9 mouse cellular contexts compared by ENCODE assay signal in the genomic region with DNA sequence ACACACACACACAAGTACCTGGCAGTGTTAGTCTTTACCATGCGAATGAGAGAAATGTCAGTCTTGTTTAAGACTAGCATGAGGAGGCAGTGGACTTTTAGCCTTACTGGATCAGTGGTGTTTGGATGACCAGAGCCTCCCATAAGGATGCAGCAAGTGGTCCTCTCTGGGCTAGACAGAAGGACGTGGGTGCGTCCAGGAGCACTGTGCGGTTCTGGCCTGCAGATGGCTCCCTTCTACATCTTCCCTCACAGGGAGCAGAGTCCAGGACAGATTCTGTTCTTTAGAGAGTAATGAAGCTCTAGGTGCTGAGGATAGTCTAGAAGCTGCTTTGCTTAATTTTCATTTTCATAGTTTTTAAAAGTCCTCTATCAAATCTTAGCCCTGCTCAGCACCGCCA.
DNase-seq lines count a peak whose midpoint lies in the region; ATAC-seq and TF ChIP-seq lines count a peak whose summit lies in the region.
"Had no signal": no experiment of that assay in that cellular context is flagged by ENCODE, and none has a peak within 500 bp of the region (broad histone marks: within the 10 kb centered on the region; RNA-seq: fewer than 3 reads in every experiment).

No protein-coding gene starts in this region.

- peak; percentile 59 for TF ChIP-seq CTCF in lung, postnatal 0 days (IDR thresholded peaks at IDR 0.05)

- ATAC-seq in hindbrain, embryonic 15.5 days (ENCODE audit: low FRiP score, low read depth): 0 out of 2 replicates have a peak, but pooled peaks have one; percentile 40
- ATAC-seq in hindbrain, embryonic 12.5 days (ENCODE audit: low FRiP score): no peak
- ATAC-seq in lung, postnatal 0 days: 0 out of 2 replicates have a peak, but pooled peaks have one; percentile 28

- no peak for TF ChIP-seq EP300 in lung, postnatal 0 days (IDR thresholded peaks at IDR 0.05)

- H3K9ac ChIP-seq in hindbrain, embryonic 15.5 days: no peak overlapping the region
- no peak overlapping the region for H3K9ac ChIP-seq in hindbrain, embryonic 12.5 days
- no peak overlapping the region for H3K9ac ChIP-seq in lung, postnatal 0 days (replicated peaks; ENCODE audit: low read depth)
- H3K9ac ChIP-seq: embryonic facial prominence, embryonic 13.5 days had no signal

- peak; percentile 42 for DNase-seq in 416B (ENCODE audit: low read depth)
- peak; percentile 55 for DNase-seq in ES-CJ7 (ENCODE audit: low read depth, low spot score)
- DNase-seq in embryo, embryonic 10.5 days (ENCODE audit: low spot score): peak; percentile 43
- DNase-seq in lung, postnatal 0 days (ENCODE audit: low spot score): peak; percentile 30
- no peak for DNase-seq in ovary, postnatal 10 days (ENCODE audit: low spot score)
- DNase-seq in thymus, postnatal 14 days: no peak

- no peaks in the 10 kb centered on the region for H3K4me1 ChIP-seq in hindbrain, embryonic 15.5 days (replicated peaks)
- no peaks in the 10 kb centered on the region for H3K4me1 ChIP-seq in hindbrain, embryonic 12.5 days
- no peaks in the 10 kb centered on the region for H3K4me1 ChIP-seq in lung, postnatal 0 days (ENCODE audit: insufficient read depth, low read depth, low read length)

- 72% methylated on average over 5 of the region's 5 CpGs for WGBS in hindbrain, embryonic 15.5 days
- WGBS in hindbrain, embryonic 12.5 days: 75% methylated on average over 5 of the region's 5 CpGs
- WGBS in lung, postnatal 0 days: 64% methylated on average over 5 of the region's 5 CpGs

- H3K27ac ChIP-seq in hindbrain, embryonic 15.5 days (replicated peaks): no peak overlapping the region
- no peak overlapping the region for H3K27ac ChIP-seq in hindbrain, embryonic 12.5 days
- H3K27ac ChIP-seq in lung, postnatal 0 days (ENCODE audit: low read length): no peak overlapping the region
- H3K27ac ChIP-seq: embryonic facial prominence, embryonic 13.5 days had no signal

- H3K4me2 ChIP-seq in hindbrain, embryonic 15.5 days: no peak overlapping the region
- no peak overlapping the region for H3K4me2 ChIP-seq in hindbrain, embryonic 12.5 days (replicated peaks)
- H3K4me2 ChIP-seq in lung, postnatal 0 days (replicated peaks; ENCODE audit: low read depth, low read length): no peak overlapping the region
- H3K4me2 ChIP-seq: embryonic facial prominence, embryonic 13.5 days had no signal

- H3K27me3 ChIP-seq in hindbrain, embryonic 15.5 days: no peaks in the 10 kb centered on the region
- no peaks in the 10 kb centered on the region for H3K27me3 ChIP-seq in hindbrain, embryonic 12.5 days
- H3K27me3 ChIP-seq in lung, postnatal 0 days (replicated peaks; ENCODE audit: insufficient read depth, low read length): no peaks in the 10 kb centered on the region
- H3K27me3 ChIP-seq: embryonic facial prominence, embryonic 13.5 days had no signal

- H3K9me3 ChIP-seq in hindbrain, embryonic 15.5 days: no peaks in the 10 kb centered on the region
- no peaks in the 10 kb centered on the region for H3K9me3 ChIP-seq in hindbrain, embryonic 12.5 days (replicated peaks)
- H3K9me3 ChIP-seq in lung, postnatal 0 days (ENCODE audit: low read length): no peaks in the 10 kb centered on the region
- H3K9me3 ChIP-seq: embryonic facial prominence, embryonic 13.5 days had no signal

- H3K4me3 ChIP-seq in hindbrain, embryonic 15.5 days: no peak overlapping the region
- H3K4me3 ChIP-seq in hindbrain, embryonic 12.5 days: no peak overlapping the region
- H3K4me3 ChIP-seq in lung, postnatal 0 days (ENCODE audit: low read depth, low read length): no peak overlapping the region
- H3K4me3 ChIP-seq: embryonic facial prominence, embryonic 13.5 days had no signal

- H3K36me3 ChIP-seq in hindbrain, embryonic 15.5 days: peaks cover 71% of the 10 kb centered on the region
- peaks cover 90% of the 10 kb centered on the region for H3K36me3 ChIP-seq in hindbrain, embryonic 12.5 days
- H3K36me3 ChIP-seq in lung, postnatal 0 days (ENCODE audit: insufficient read depth, low read length): peaks cover 42% of the 10 kb centered on the region

Comparison
In these comparisons a context has a peak if more than half of its experiments do, and no peak if none do; other contexts are left out.
1. DNase-seq: peak in 416B (single experiment), ES-CJ7 (single experiment), embryo, embryonic 10.5 days (single experiment) and lung, postnatal 0 days (single experiment); none in ovary, postnatal 10 days (single experiment) and thymus, postnatal 14 days (single experiment).